Mouse (Mus musculus) cerebellum, adult 11 months (tissue): Measurements from ENCODE around the gene Vmn1r179.
"Not testable (repeated sequence)": the region's sequence is repeated elsewhere in the genome, so short reads cannot be mapped to it uniquely, and the experiment has no call there.

Experiments
- DNase-seq: peaks from one replicate; pipeline ENCODE4 v3.0.0; 2022

Vmn1r179 gene

GRCm38 (mm10) chr7:23926678-23927077, at the start of gene Vmn1r179:
Vmn1r179 (plus strand) TSS chr7:23926978.
- DNase-seq = no peak

DNA sequence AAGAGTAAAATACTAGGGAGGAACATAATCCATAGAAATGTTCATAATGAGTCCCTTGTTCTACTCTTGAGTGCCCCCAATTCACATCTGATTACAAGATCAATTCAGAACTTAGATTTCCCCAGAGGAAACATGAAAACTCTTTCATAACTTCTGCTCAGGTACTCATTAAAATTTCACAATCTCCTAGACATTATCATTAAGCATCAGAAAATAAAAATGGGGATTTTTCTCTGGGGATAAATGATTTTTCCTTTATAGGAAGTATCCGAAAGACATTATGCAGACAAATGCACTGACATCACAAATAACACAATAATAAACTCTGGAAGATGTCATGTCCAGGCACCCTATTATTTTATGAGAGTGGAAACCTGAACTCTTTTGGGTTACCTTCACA, 35.1 kb upstream of the Vmn1r179 start, which contains the start of gene Vmn1r178:
Gene Vmn1r178 (plus strand): TSS at position 301 of the 400 bp plus-strand sequence.
- DNase-seq = no peak

DNA sequence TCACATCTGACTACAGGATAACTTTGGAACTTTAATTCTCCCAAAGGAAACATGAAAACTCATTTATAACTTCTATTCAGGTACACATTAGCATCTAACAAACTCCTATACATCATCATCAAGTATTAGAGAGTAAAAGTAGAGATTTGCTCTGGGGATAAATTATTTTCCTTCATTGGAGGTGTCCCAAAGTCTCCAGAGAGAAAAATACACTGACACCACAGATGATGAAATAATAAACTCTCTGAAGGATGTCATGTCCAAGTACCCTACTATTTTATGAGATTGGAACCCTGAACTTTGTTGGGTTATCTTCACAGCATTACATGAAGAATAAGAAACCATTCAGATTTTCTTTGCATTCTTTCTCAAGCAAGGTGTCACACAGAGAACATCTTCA, 23.6 kb downstream of the Vmn1r179 start, which contains the start of gene Vmn1r180:
Gene Vmn1r180 (plus strand): TSS at position 301 of the 400 bp plus-strand sequence.
- DNase-seq = no peak

GRCm38 (mm10) chr7:23968044-23968443, 41.3 kb downstream of the Vmn1r179 start:
- DNase-seq = peak; percentile 8

DNA sequence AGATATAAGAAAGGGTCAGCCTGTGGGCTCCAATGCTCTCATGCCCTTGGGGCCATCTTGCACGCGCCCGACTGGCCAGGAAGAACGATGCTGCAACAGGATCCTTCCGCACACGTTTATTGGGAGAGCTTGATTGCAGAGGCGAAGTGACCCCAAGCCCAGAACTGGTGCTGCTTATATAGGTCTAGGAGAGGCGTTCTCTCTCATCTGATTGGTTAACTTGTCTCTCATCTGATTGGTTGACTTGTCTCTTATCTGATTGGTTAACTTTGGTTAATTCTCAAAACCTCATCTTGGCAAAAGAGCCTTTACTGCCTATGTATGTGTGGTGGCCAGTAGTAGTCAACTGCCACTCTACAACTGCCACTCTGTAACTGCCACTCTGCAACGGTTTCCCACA, 47.5 kb downstream of the Vmn1r179 start, which contains the start of gene Vmn1r181:
Gene Vmn1r181 (plus strand): TSS at position 301 of the 400 bp plus-strand sequence.
- DNase-seq = not testable (repeated sequence)
